Mouse (Mus musculus) megakaryocyte progenitor cell, adult 5-6 weeks (primary cell): Measurements from ENCODE around the gene Aldh1l2. TPM values are rescaled to one million over a fixed set of nuclear protein-coding genes. Genes with fewer than 3 reads are reported as not detected.
A peak's percentile ranks its signal among the peaks of the same experiment; 100 is the strongest.

Experiments used
- ATAC-seq: replicated peaks from 2 replicates; pipeline ENCODE4 v1.8.0; 2016; ENCODE audit warnings: mild to moderate bottlenecking, moderate TSS enrichment, inconsistent platforms; ENCODE audit not compliant: poor library complexity
- total RNA-seq, 2 experiments: library from RNA; stranded (forward) in 1 of 2; stranded (reverse) in 1 of 2; fragments of 157-497, 149-512 nt in 1 of 2; fragments of 200-1000 nt in 1 of 2; gene quantifications; 2 replicates each; pipeline versions ENCODE4 v1.2.3 to v1.2.4; 2015 to 2017

The Aldh1l2 gene
- total RNA-seq, 2 experiments from 2014 or later, result not detected

GRCm38 (mm10) chr10:83475226-83475625, 58.7 kb downstream of the Aldh1l2 start:
- no peak for ATAC-seq

- no peak for ATAC-seq
Measured at GRCm38 (mm10) chr10:83457531-83457930, 76.4 kb downstream of the Aldh1l2 start.

GRCm38 (mm10) chr10:83448582-83448981, 85.4 kb downstream of the Aldh1l2 start:
- peak; percentile 57 for ATAC-seq

Other genes with a start within 250 kb of the Aldh1l2 start
- gene Slc41a2, start 196.3 kb downstream of the Aldh1l2 start, total RNA-seq (2015), result 0.05 and 0.15 TPM in 2 replicates
- 0.27 and 1.2 TPM in 2 replicates for gene Slc41a2, start 196.3 kb downstream of the Aldh1l2 start, total RNA-seq (2017)
- 0.88 and 1.2 TPM in 2 replicates for gene D10Wsu102e, start 173.9 kb downstream of the Aldh1l2 start, total RNA-seq (2015)
- gene D10Wsu102e, start 173.9 kb downstream of the Aldh1l2 start, total RNA-seq (2017), result 0.87 and 1.0 TPM in 2 replicates
- gene Washc4, start 9.6 kb upstream of the Aldh1l2 start, total RNA-seq (2015), result 20.7 and 22.1 TPM in 2 replicates
- 31.9 and 32.2 TPM in 2 replicates for gene Washc4, start 9.6 kb upstream of the Aldh1l2 start, total RNA-seq (2017)
- 24.7 and 25.4 TPM in 2 replicates for gene Appl2, start 114.6 kb upstream of the Aldh1l2 start, total RNA-seq (2015)
- gene Appl2, start 114.6 kb upstream of the Aldh1l2 start, total RNA-seq (2017), result 26.2 and 32.0 TPM in 2 replicates
- gene 1500009L16Rik, start 188.7 kb upstream of the Aldh1l2 start, total RNA-seq (2015), result 0.64 and 1.2 TPM in 2 replicates
- 0.47 and 0.75 TPM in 2 replicates for gene 1500009L16Rik, start 188.7 kb upstream of the Aldh1l2 start, total RNA-seq (2017)